ENCODE assay signal across 17 mouse cellular contexts in genomic region chr7:137094551-137094950, GRCm38 (mm10).
A peak's percentile ranks its signal among the peaks of the same experiment; 100 is the strongest.
DNase-seq lines count a peak whose midpoint lies in the region.
"Had no signal": no experiment of that assay in that cellular context is flagged by ENCODE, and none has a peak within 500 bp of the region (broad histone marks: within the 10 kb centered on the region; RNA-seq: fewer than 3 reads in every experiment).

No protein-coding gene starts in this region.

- no peaks in the 10 kb centered on the region for H3K9me3 ChIP-seq in heart, embryonic 10.5 days

- no peaks in the 10 kb centered on the region for H3K4me1 ChIP-seq in heart, embryonic 10.5 days

- peak; percentile 58 for DNase-seq in heart, adult 11 months
- DNase-seq in heart, adult 9 months (ENCODE audit: low spot score in 2 of 2) = no peak
- DNase-seq in heart, embryonic 10.5 days (ENCODE audit: low spot score) = peak; percentile 55
- DNase-seq in heart, postnatal 36 days = no peak
- DNase-seq: adrenal gland, adult 2 months; adrenal gland, adult 8-10 months; adrenal gland, postnatal 10 days; adrenal gland, postnatal 14 days; adrenal gland, postnatal 25 days; adrenal gland, postnatal 36 days; B cell, adult 2 months; cerebellum, adult 11 months; cerebellum, adult 11-12 months; cerebellum, adult 18-20 months had no signal

- 85% methylated on average over 1 of the region's 1 CpGs for WGBS in heart, embryonic 10.5 days

- no peaks in the 10 kb centered on the region for H3K27me3 ChIP-seq in heart, embryonic 10.5 days (ENCODE audit: insufficient read depth, poor library complexity, severe bottlenecking)
- H3K27me3 ChIP-seq: CH12.LX, Patski had no signal

- no peak overlapping the region for H3K4me3 ChIP-seq in heart, embryonic 10.5 days

- H3K36me3 ChIP-seq in heart, embryonic 10.5 days = no peaks in the 10 kb centered on the region
- H3K36me3 ChIP-seq: G1E had no signal

- intact Hi-C loops in heart, postnatal 36 days (cut with DNase I) = no loop called here

- H3K27ac ChIP-seq in heart, embryonic 10.5 days = no peak overlapping the region

Comparison
In these comparisons a context has a peak if more than half of its experiments do, and no peak if none do; other contexts are left out.
1. DNase-seq: peak in heart, adult 11 months (single experiment) and heart, embryonic 10.5 days (single experiment); none in heart, adult 9 months (0 of 2) and heart, postnatal 36 days (0 of 2).